Comparison of ENCODE assay signal across 9 mouse cellular contexts in the genomic region with DNA sequence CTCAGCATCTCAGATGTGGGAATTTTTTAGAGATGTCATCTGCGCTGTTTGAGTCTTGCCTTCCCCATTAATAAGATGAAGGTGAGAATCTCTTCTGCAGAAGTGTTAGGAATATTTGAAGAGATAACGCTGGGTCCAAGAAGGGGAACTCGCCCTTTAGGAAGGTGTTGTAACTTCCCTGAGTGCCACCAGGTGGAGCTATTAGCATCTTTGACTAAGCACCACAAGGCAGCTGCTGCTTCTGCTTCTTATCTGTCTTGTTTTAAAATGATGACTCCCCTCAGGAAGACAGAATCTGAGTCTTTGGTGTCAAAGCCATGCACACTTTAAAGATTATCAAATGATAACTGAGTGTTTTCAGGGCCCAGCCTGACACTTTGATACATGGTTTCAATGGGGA. TPM values are rescaled to one million over a fixed set of nuclear protein-coding genes. Genes with fewer than 3 reads are reported as not detected.
A peak's percentile ranks its signal among the peaks of the same experiment; 100 is the strongest.
DNase-seq lines count a peak whose midpoint lies in the region; ATAC-seq and TF ChIP-seq lines count a peak whose summit lies in the region.
"Had no signal": no experiment of that assay in that cellular context is flagged by ENCODE, and none has a peak within 500 bp of the region (broad histone marks: within the 10 kb centered on the region; RNA-seq: fewer than 3 reads in every experiment).

No protein-coding gene starts in this region.

- 16% methylated on average over 3 of the region's 3 CpGs for WGBS in forebrain, embryonic 13.5 days
- WGBS in hindbrain, embryonic 15.5 days: 14% methylated on average over 3 of the region's 3 CpGs

- TF ChIP-seq POLR2A in brain, embryonic 14.5 days (IDR thresholded peaks at IDR 0.05; ENCODE audit: borderline replicate concordance, extremely low read depth, insufficient read depth, insufficient read length, poor library complexity, severe bottlenecking): no peak

- H3K4me3 ChIP-seq in forebrain, embryonic 13.5 days: no peak overlapping the region
- H3K4me3 ChIP-seq in hindbrain, embryonic 15.5 days: no peak overlapping the region
- H3K4me3 ChIP-seq: midbrain, embryonic 12.5 days had no signal

- no peak overlapping the region for H3K9ac ChIP-seq in forebrain, embryonic 13.5 days
- no peak overlapping the region for H3K9ac ChIP-seq in hindbrain, embryonic 15.5 days
- H3K9ac ChIP-seq: midbrain, embryonic 12.5 days had no signal

- peak; percentile 10 for DNase-seq in ovary, adult 18-20 months (ENCODE audit: low spot score)
- no peak for DNase-seq in ovary, postnatal 10 days (ENCODE audit: low spot score)
- peak; percentile 85 for DNase-seq in brain, embryonic 14.5 days (ENCODE audit: low read depth)
- DNase-seq in left cerebral cortex, postnatal 4 days: peak; percentile 58
- peak; percentile 79 for DNase-seq in naive thymus-derived CD4-positive, alpha-beta T cell, adult 2 months (ENCODE audit: low read depth)
- peak; percentile 60 for DNase-seq in testis, postnatal 10 days (ENCODE audit: low spot score)

- intact Hi-C loops in left cerebral cortex, postnatal 4 days (cut with DNase I): loop anchor here (2.0 to 10.0 kb wide), 2 partner anchors 141 to 237 kb away; no protein-coding TSS in a partner anchor

- no peaks in the 10 kb centered on the region for H3K27me3 ChIP-seq in forebrain, embryonic 13.5 days
- no peaks in the 10 kb centered on the region for H3K27me3 ChIP-seq in hindbrain, embryonic 15.5 days
- H3K27me3 ChIP-seq: midbrain, embryonic 12.5 days had no signal

- no peak overlapping the region for H3K27ac ChIP-seq in forebrain, embryonic 13.5 days
- H3K27ac ChIP-seq in hindbrain, embryonic 15.5 days (replicated peaks): no peak overlapping the region
- H3K27ac ChIP-seq: midbrain, embryonic 12.5 days had no signal

- H3K4me2 ChIP-seq in forebrain, embryonic 13.5 days: no peak overlapping the region
- H3K4me2 ChIP-seq in hindbrain, embryonic 15.5 days: no peak overlapping the region
- H3K4me2 ChIP-seq: midbrain, embryonic 12.5 days had no signal

- no peaks in the 10 kb centered on the region for H3K36me3 ChIP-seq in forebrain, embryonic 13.5 days (ENCODE audit: poor library complexity, severe bottlenecking)
- H3K36me3 ChIP-seq in hindbrain, embryonic 15.5 days: no peaks in the 10 kb centered on the region
- H3K36me3 ChIP-seq: midbrain, embryonic 12.5 days had no signal

- peak; percentile 89 for TF ChIP-seq CTCF in brain, embryonic 14.5 days (IDR thresholded peaks at IDR 0.05; ENCODE audit: borderline replicate concordance, extremely low read depth, insufficient read depth, insufficient read length)

- H3K9me3 ChIP-seq in forebrain, embryonic 13.5 days (replicated peaks): no peaks in the 10 kb centered on the region
- no peaks in the 10 kb centered on the region for H3K9me3 ChIP-seq in hindbrain, embryonic 15.5 days
- H3K9me3 ChIP-seq: midbrain, embryonic 12.5 days had no signal

- H3K4me1 ChIP-seq in forebrain, embryonic 13.5 days: no peaks in the 10 kb centered on the region
- H3K4me1 ChIP-seq in hindbrain, embryonic 15.5 days (replicated peaks): no peaks in the 10 kb centered on the region

- ATAC-seq in forebrain, embryonic 13.5 days: peak; percentile 71; the same call in 1 of the 2 replicates
- 0 out of 2 replicates have a peak, but pooled peaks have one; percentile 65 for ATAC-seq in hindbrain, embryonic 15.5 days (ENCODE audit: low FRiP score, low read depth)

RNA-seq across cellular contexts. Expression of a gene that starts 15.4 kb away (rescaled TPM):
- 72.9 and 74.3 TPM in 2 replicates for polyA plus RNA-seq in brain, embryonic 14.5 days (2012; rRNA removed)
- polyA plus RNA-seq in forebrain, embryonic 13.5 days (2015; fragmentation: Nextera tagmentation; extraction: Ambion mirVana): 71.4 and 76.3 TPM in 2 replicates
- polyA plus RNA-seq in hindbrain, embryonic 15.5 days (2015; fragmentation: Nextera tagmentation; extraction: Ambion mirVana): 42.6 and 46.3 TPM in 2 replicates
- total RNA-seq in left cerebral cortex, postnatal 4 days (2021): 10 to 100 TPM; 86.2 to 89.2 TPM
